Mouse (Mus musculus) CH12.LX (cell line): ENCODE measurements around the gene Aldh1a7. TPM values are rescaled to one million over a fixed set of nuclear protein-coding genes. Genes with fewer than 3 reads are reported as not detected.
"Not testable (repeated sequence)": the region's sequence is repeated elsewhere in the genome, so short reads cannot be mapped to it uniquely, and the experiment has no call there.

Experiments
- DNase-seq: peaks from one replicate; pipeline ENCODE4 v3.0.0-alpha.2; 2013; ENCODE audit errors: extremely low read depth
- H3K27ac ChIP-seq: 2 replicates; pipeline ENCODE4 v1.5.1; 2012; ENCODE audit warnings: low read depth, mild to moderate bottlenecking, control low read depth, moderate library complexity; ENCODE audit not compliant: insufficient read depth
- H3K27me3 ChIP-seq: replicated peaks from 2 replicates; pipeline ENCODE3; 2012; ENCODE audit warnings: inconsistent platforms
- H3K36me3 ChIP-seq, 2 experiments: replicated peaks in 1 of 2; 2 replicates each; pipeline versions ENCODE3 to v1.6.1; 2012; ENCODE audit warnings: inconsistent platforms in 1 of 2, low read length in 1 of 2, mild to moderate bottlenecking in 1 of 2, mixed read lengths in 1 of 2, moderate library complexity in 1 of 2; ENCODE audit not compliant: control insufficient read depth in 1 of 2, insufficient read depth in 1 of 2
- H3K4me1 ChIP-seq, 2 experiments: 2 replicates each; pipeline ENCODE4 v1.6.1; 2012; ENCODE audit warnings: inconsistent platforms in 1 of 2, moderate library complexity in 1 of 2; ENCODE audit not compliant: insufficient read depth in 2 of 2, control insufficient read depth in 1 of 2
- H3K4me2 ChIP-seq: 2 replicates; pipeline ENCODE4 v1.6.1; 2012; ENCODE audit warnings: low read depth, mild to moderate bottlenecking, control low read depth; ENCODE audit not compliant: poor library complexity, insufficient read depth, severe bottlenecking
- H3K4me3 ChIP-seq, 3 experiments: fragments of 150-350 bp in 1 of 3; sonication (generic) in 1 of 3; replicated peaks in 1 of 3; 2 replicates each; pipeline versions ENCODE3 to v1.5.1; 2011 to 2012; ENCODE audit warnings: low read depth in 2 of 3, low read length in 2 of 3, mild to moderate bottlenecking in 2 of 3, moderate library complexity in 2 of 3, control low read depth in 1 of 3, improper control_type of control experiment in 1 of 3, inconsistent platforms in 1 of 3, mixed read lengths in 1 of 3; ENCODE audit not compliant: poor library complexity in 1 of 3
- H3K79me2 ChIP-seq: replicated peaks from 2 replicates; pipeline ENCODE4 v1.6.1; 2012; ENCODE audit warnings: mild to moderate bottlenecking, moderate library complexity; ENCODE audit not compliant: control insufficient read depth, poor library complexity, insufficient read depth, severe bottlenecking; ENCODE audit errors: extremely low read depth
- H3K9ac ChIP-seq: 2 replicates; pipeline ENCODE4 v1.6.1; 2012; ENCODE audit warnings: low read depth, mild to moderate bottlenecking, control low read depth, moderate library complexity; ENCODE audit not compliant: insufficient read depth
- H3K9me3 ChIP-seq: replicated peaks from 2 replicates; pipeline ENCODE3; 2012; ENCODE audit warnings: low read length, inconsistent platforms, mixed read lengths
- BHLHE40 ChIP-seq: IDR thresholded peaks from 2 replicates; pipeline ENCODE4 v1.6.1; 2011; ENCODE audit warnings: mild to moderate bottlenecking, low read depth, low read length, improper control_type of control experiment
- CHD1 ChIP-seq: IDR thresholded peaks from 2 replicates; pipeline ENCODE4 v1.6.1; 2012; ENCODE audit warnings: low read depth, low read length, improper control_type of control experiment, inconsistent platforms
- CHD2 ChIP-seq: IDR thresholded peaks from 2 replicates; pipeline ENCODE4 v1.6.1; 2011; ENCODE audit warnings: low read length, improper control_type of control experiment
- ETS1 ChIP-seq: conservative IDR thresholded peaks from 2 replicates; pipeline ENCODE4 v1.6.1; 2012; ENCODE audit warnings: low read depth, mild to moderate bottlenecking, inconsistent platforms, low read length, improper control_type of control experiment, moderate library complexity
- GABPA ChIP-seq: IDR thresholded peaks from 2 replicates; pipeline ENCODE4 v1.6.1; 2012; ENCODE audit warnings: low read depth, low read length, improper control_type of control experiment, inconsistent platforms; ENCODE audit not compliant: insufficient replicate concordance
- HCFC1 ChIP-seq: IDR thresholded peaks from 2 replicates; pipeline ENCODE4 v1.6.1; 2012; ENCODE audit warnings: low read depth, mild to moderate bottlenecking, inconsistent platforms, low read length, improper control_type of control experiment
- IRF4 ChIP-seq: IDR thresholded peaks from 2 replicates; pipeline ENCODE4 v1.6.1; 2014; ENCODE audit warnings: low read depth, mild to moderate bottlenecking, inconsistent platforms, low read length, improper control_type of control experiment
- MAFK ChIP-seq: IDR thresholded peaks from 2 replicates; pipeline ENCODE4 v1.6.1; 2011; ENCODE audit warnings: low read length, improper control_type of control experiment; ENCODE audit not compliant: insufficient replicate concordance
- MAX ChIP-seq: IDR thresholded peaks from 2 replicates; pipeline ENCODE4 v1.6.1; 2011; ENCODE audit warnings: low read length, improper control_type of control experiment
- NELFE ChIP-seq: IDR thresholded peaks from 2 replicates; pipeline ENCODE4 v1.6.1; 2011; ENCODE audit warnings: low read depth, low read length, improper control_type of control experiment
- NRF1 ChIP-seq: IDR thresholded peaks from 2 replicates; pipeline ENCODE4 v1.6.1; 2014; ENCODE audit warnings: low read depth, mild to moderate bottlenecking, inconsistent platforms, low read length, improper control_type of control experiment, moderate library complexity
- POLR2A ChIP-seq: IDR thresholded peaks from 2 replicates; pipeline ENCODE4 v1.6.1; 2011; ENCODE audit warnings: low read depth, mild to moderate bottlenecking, improper control_type of control experiment, low read length
- POLR2AphosphoS2 ChIP-seq: IDR thresholded peaks from 2 replicates; pipeline ENCODE4 v1.6.1; 2011; ENCODE audit warnings: low read depth, low read length, improper control_type of control experiment
- RCOR1 ChIP-seq: conservative IDR thresholded peaks from 2 replicates; pipeline ENCODE4 v1.6.1; 2012; ENCODE audit warnings: low read depth, mild to moderate bottlenecking, inconsistent platforms, low read length, improper control_type of control experiment
- SIN3A ChIP-seq: IDR thresholded peaks from 2 replicates; pipeline ENCODE4 v1.6.1; 2012; ENCODE audit warnings: low read length, improper control_type of control experiment, inconsistent platforms
- SMC3 ChIP-seq: IDR thresholded peaks from 2 replicates; pipeline ENCODE4 v1.6.1; 2011; ENCODE audit warnings: low read depth, low read length, improper control_type of control experiment
- UBTF ChIP-seq: IDR thresholded peaks from 2 replicates; pipeline ENCODE4 v1.6.1; 2012; ENCODE audit warnings: low read depth, mild to moderate bottlenecking, inconsistent platforms, low read length, improper control_type of control experiment, moderate library complexity
- USF1 ChIP-seq: IDR thresholded peaks from 2 replicates; pipeline ENCODE4 v1.6.1; 2014; ENCODE audit warnings: low read depth, mild to moderate bottlenecking, inconsistent platforms, low read length, improper control_type of control experiment
- ZC3H11A ChIP-seq: IDR thresholded peaks from 2 replicates; pipeline ENCODE4 v1.6.1; 2012; ENCODE audit warnings: low read depth, mild to moderate bottlenecking, inconsistent platforms, low read length, improper control_type of control experiment
- dilution Hi-C: fragments of 300-500 bp; cut with MboI; formaldehyde crosslinking; loops from 2 replicates; pipeline ENCODE4 v1.14.3; 2020; ENCODE audit warnings: low sequenced_read_pairs; ENCODE audit not compliant: extremely low pct_unique_long_range_greater_than_20kb, extremely low pct_ligation_motif_present
- in situ Hi-C: fragments of 300-500 bp; cut with MboI; formaldehyde crosslinking; loops from 3 replicates; pipeline ENCODE4 v1.14.3; 2019; ENCODE audit warnings: low sequenced_read_pairs, low pct_ligation_motif_present, low pct_unique_long_range_greater_than_20kb, mixed read lengths
- polyA plus RNA-seq: library from polyadenylated mRNA; unstranded; fragments of >175 nt; gene quantifications from 2 replicates; pipeline ENCODE4 v1.2.1, GENCODE M21; 2012; ENCODE audit warnings: low read depth; ENCODE audit not compliant: insufficient read length
- total RNA-seq, 2 experiments: library from RNA; depleted of rRNA; stranded (reverse); fragments of 300-350 nt in 1 of 2; fragments of >200 nt in 1 of 2; gene quantifications; 2 replicates each; pipeline ENCODE4 v1.2.3; 2012 to 2014

The Aldh1a7 gene
- total and polyA plus RNA-seq, 3 experiments, result 0.47 to 2.3 (median 1.2) TPM

DNA sequence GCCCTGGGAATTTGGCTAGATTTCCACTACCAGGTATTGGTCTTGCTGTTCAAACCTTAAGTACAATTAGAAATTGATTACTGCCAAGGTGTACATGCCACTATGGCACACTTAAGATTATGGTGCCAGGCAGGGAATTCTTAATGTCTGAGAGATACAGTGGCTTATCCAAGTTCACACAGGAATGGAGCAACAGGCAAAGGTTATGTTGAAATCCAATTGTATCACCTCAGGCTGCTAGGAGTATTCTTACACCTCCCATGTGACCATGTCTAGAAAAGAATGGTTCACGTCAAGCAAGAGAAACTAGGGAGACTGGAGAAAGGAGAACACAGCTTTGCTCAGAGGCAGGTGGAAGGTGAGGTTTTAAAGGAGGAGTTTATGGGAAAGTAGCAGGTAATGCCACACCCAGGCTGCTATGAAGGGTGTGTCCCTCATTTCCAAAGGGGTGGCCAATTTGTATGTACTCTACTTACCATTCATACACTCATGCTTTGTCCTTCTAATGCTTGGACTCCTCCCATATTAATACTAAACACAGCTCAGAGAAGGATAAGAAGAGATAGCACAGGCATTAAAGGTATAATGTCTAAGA is 74.2 kb downstream of the Aldh1a7 start:
- Histone ChIP-seq H3K27ac (no peak overlapping the region), H3K9ac (no peak overlapping the region), H3K79me2 (no peaks in the 10 kb centered on the region), H3K4me3 (no peak overlapping the region), H3K4me1 (no peaks in the 10 kb centered on the region), H3K36me3 (no peaks in the 10 kb centered on the region), H3K9me3 (no peaks in the 10 kb centered on the region), H3K27me3 (no peaks in the 10 kb centered on the region), H3K4me2 (no peak overlapping the region)
- TF ChIP-seq BHLHE40 (no peak), USF1 (no peak), SIN3A (no peak), CHD2 (no peak), ZC3H11A (no peak), GABPA (no peak), CHD1 (no peak), NELFE (no peak), UBTF (no peak), MAFK (no peak), MAX (no peak), ETS1 (no peak), RCOR1 (no peak), NRF1 (no peak), POLR2A (no peak), SMC3 (no peak), IRF4 (no peak), POLR2AphosphoS2 (no peak)
- dilution Hi-C loops (no loop called here), in situ Hi-C loops (no loop called here)
- no peak for DNase-seq

DNA sequence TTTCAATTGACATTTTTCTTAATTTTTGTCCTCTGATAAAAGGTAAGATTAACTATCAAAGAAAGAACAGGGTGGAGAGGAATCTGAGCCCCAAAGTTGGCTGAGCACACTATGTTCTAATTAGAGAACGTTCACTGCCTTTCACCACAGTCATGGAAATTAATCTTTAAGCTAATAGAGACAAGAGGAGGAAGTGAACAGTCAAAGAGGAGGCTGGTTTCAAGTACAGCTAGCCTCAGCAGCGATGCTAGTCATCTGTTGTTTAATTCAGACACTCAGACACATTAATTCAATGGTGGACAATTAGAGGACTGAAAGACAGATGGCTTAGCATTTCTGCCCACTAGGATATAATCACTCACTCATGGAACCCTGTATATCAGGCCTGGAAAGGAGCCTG is 77.4 kb downstream of the Aldh1a7 start:
- no peak overlapping the region for H3K9ac ChIP-seq
- H3K4me1 ChIP-seq, result no peaks in the 10 kb centered on the region
- dilution Hi-C loops (no loop called here), in situ Hi-C loops (no loop called here)
- no peaks in the 10 kb centered on the region for H3K79me2 ChIP-seq
- H3K4me2 ChIP-seq, result no peak overlapping the region
- no peaks in the 10 kb centered on the region for H3K27me3 ChIP-seq
- no peaks in the 10 kb centered on the region for H3K36me3 ChIP-seq
- H3K9me3 ChIP-seq, result no peaks in the 10 kb centered on the region
- no peak overlapping the region for H3K27ac ChIP-seq
- no peak for DNase-seq
- H3K4me3 ChIP-seq, result no peak overlapping the region
- TF ChIP-seq USF1 (no peak), HCFC1 (no peak), NRF1 (no peak), UBTF (no peak), SMC3 (no peak), CHD1 (no peak), BHLHE40 (no peak)

DNA sequence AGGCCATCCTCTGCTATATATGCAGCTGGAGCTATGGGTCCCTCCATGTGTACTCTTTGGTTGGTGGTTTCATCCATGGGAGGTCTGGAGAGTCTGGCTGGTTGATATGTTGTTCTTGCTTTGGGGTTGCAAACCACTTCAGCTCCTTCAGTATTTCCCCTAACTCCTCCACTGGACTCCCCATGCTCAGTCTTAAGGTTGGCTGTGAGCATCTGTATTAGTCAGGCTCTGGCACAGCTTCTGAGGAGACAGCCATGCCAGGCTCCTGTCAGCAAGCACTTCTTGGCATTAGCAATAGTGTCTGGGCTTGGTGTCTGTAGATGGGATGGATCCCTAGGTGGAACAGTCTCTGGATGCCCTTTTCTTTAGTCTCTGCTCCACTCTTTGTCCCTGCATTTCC is 79.9 kb downstream of the Aldh1a7 start:
- H3K27ac ChIP-seq, H3K27me3 ChIP-seq, H3K9me3 ChIP-seq, dilution Hi-C loops, in situ Hi-C loops, H3K4me2 ChIP-seq, H3K9ac ChIP-seq, DNase-seq, H3K4me1 ChIP-seq, H3K79me2 ChIP-seq, H3K36me3 ChIP-seq, H3K4me3 ChIP-seq: not testable (repeated sequence)
